Comparison of ENCODE assay signal across 25 mouse cellular contexts in the genomic region with DNA sequence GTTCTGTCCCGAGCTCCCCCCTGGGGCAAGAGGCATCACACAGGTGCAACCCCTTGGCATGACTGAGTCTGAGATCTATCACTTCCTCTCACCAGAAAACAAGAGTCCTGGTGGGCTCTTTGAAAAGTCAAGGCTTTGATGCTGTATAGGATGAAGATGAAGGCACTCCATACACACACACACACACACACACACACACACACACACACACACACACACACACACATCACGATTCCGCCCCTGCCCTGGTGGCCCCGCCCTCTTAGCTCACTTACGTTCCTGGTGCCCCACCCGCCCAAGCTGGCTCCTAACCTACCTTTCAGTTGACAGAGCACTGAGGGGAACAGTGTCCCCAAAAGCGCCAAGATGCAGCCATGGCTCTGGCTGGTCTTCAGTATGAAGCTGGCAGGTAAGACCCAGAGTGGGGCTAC. TPM values are rescaled to one million over a fixed set of nuclear protein-coding genes. Genes with fewer than 3 reads are reported as not detected.
DNase-seq lines count a peak whose midpoint lies in the region; ATAC-seq lines count a peak whose summit lies in the region.
"Had no signal": no experiment of that assay in that cellular context is flagged by ENCODE, and none has a peak within 500 bp of the region (broad histone marks: within the 10 kb centered on the region; RNA-seq: fewer than 3 reads in every experiment).

A gene (plus strand): TSS at position 298 of the 431 bp plus-strand sequence.

- no peaks in the 10 kb centered on the region for H3K27me3 ChIP-seq in midbrain, embryonic 13.5 days
- H3K27me3 ChIP-seq: hindbrain, embryonic 12.5 days; intestine, embryonic 15.5 days; limb, embryonic 12.5 days; neural tube, embryonic 12.5 days had no signal

- ATAC-seq in midbrain, embryonic 13.5 days, result no peak
- ATAC-seq: forebrain, embryonic 14.5 days; intestine, embryonic 15.5 days; lung, postnatal 0 days had no signal

- H3K27ac ChIP-seq in midbrain, embryonic 13.5 days, result no peak within 1 kb of the TSS
- H3K27ac ChIP-seq: hindbrain, embryonic 12.5 days; intestine, embryonic 15.5 days; left cerebral cortex, adult 2 months; limb, embryonic 12.5 days; liver, embryonic 14.5 days; neural tube, embryonic 12.5 days had no signal

- DNase-seq in heart, adult 11 months, result peak; percentile 81
- DNase-seq in heart, postnatal 4 days, result no peak
- DNase-seq in CD4-positive, CD25-positive, alpha-beta regulatory T cell, adult 2 months (ENCODE audit: low read depth, low spot score), result peak; percentile 78
- DNase-seq in induced T-regulatory cell, adult 2 months (ENCODE audit: low read depth), result peak; percentile 56
- DNase-seq in thymus, postnatal 0 days (ENCODE audit: low spot score), result peak; percentile 95
- DNase-seq in right cerebral cortex, postnatal 36 days (ENCODE audit: low spot score in 2 of 2), result no peak
- DNase-seq in left cerebral cortex, postnatal 14 days (ENCODE audit: low spot score in 2 of 2), result no peak
- DNase-seq: cerebellum, adult 11 months; cerebellum, postnatal 14 days; embryo, embryonic 11 days; right cerebral cortex, postnatal 25 days had no signal

- intact Hi-C loops in left cerebral cortex, postnatal 14 days (cut with DNase I), result no loop called here

- H3K4me1 ChIP-seq in midbrain, embryonic 13.5 days (replicated peaks), result no peaks in the 10 kb centered on the region
- H3K4me1 ChIP-seq: hindbrain, embryonic 12.5 days; intestine, embryonic 15.5 days; limb, embryonic 12.5 days; neural tube, embryonic 12.5 days had no signal

- no peak within 1 kb of the TSS for H3K4me2 ChIP-seq in midbrain, embryonic 13.5 days (replicated peaks)
- H3K4me2 ChIP-seq: hindbrain, embryonic 12.5 days; intestine, embryonic 15.5 days; limb, embryonic 12.5 days; neural tube, embryonic 12.5 days had no signal

- 88% methylated on average over 7 of the region's 7 CpGs for WGBS in midbrain, embryonic 13.5 days

- H3K4me3 ChIP-seq in midbrain, embryonic 13.5 days (replicated peaks), result no peak within 1 kb of the TSS
- H3K4me3 ChIP-seq: erythroblast, embryonic 14.5 days; hindbrain, embryonic 12.5 days; intestine, embryonic 15.5 days; left cerebral cortex, adult 2 months; limb, embryonic 12.5 days; neural tube, embryonic 12.5 days had no signal

- H3K9ac ChIP-seq in midbrain, embryonic 13.5 days (replicated peaks), result no peak within 1 kb of the TSS
- H3K9ac ChIP-seq: hindbrain, embryonic 12.5 days; intestine, embryonic 15.5 days; limb, embryonic 12.5 days; liver, embryonic 14.5 days; neural tube, embryonic 12.5 days had no signal

- no peaks in the 10 kb centered on the region for H3K9me3 ChIP-seq in midbrain, embryonic 13.5 days
- H3K9me3 ChIP-seq: hindbrain, embryonic 12.5 days; intestine, embryonic 15.5 days; limb, embryonic 12.5 days; neural tube, embryonic 12.5 days had no signal

- no peaks in the 10 kb centered on the region for H3K36me3 ChIP-seq in midbrain, embryonic 13.5 days
- H3K36me3 ChIP-seq: hindbrain, embryonic 12.5 days; intestine, embryonic 15.5 days; limb, embryonic 12.5 days; neural tube, embryonic 12.5 days had no signal

RNA-seq across cellular contexts. Expression of the gene that starts here (rescaled TPM):
- total RNA-seq in heart, postnatal 4 days (2021), result under 1 TPM; 0.23 to 0.31 TPM
- polyA plus RNA-seq in thymus, postnatal 0 days (2015; fragmentation: Nextera tagmentation; extraction: Ambion mirVana), result 1,203 and 1,244 TPM in 2 replicates
- not detected in 2 replicates for polyA plus RNA-seq in midbrain, embryonic 13.5 days (2015; fragmentation: Nextera tagmentation; extraction: Ambion mirVana)
- total RNA-seq in left cerebral cortex, postnatal 14 days (2021), result not detected
- total RNA-seq: ES-E14; layer of hippocampus, adult 18-20 months; left cerebral cortex, adult 2 months; megakaryocyte-erythroid progenitor cell, adult 5-6 weeks had no signal
- polyA plus RNA-seq: brain, embryonic 14.5 days; erythroblast, embryonic 14.5 days; forebrain, embryonic 14.5 days; hindbrain, embryonic 12.5 days; intestine, embryonic 15.5 days; limb, embryonic 12.5 days; liver, embryonic 14.5 days; neural tube, embryonic 12.5 days had no signal

Comparison
In these comparisons a context has a peak if more than half of its experiments do, and no peak if none do; other contexts are left out.
1. RNA of the gene that starts here (polyA plus RNA-seq): 1,203 to 1,244 TPM in thymus, postnatal 0 days; not detected in midbrain, embryonic 13.5 days; every median in the first group is over 1,000 times any median in the second.
2. DNase-seq: peak in heart, adult 11 months (single experiment), CD4-positive, CD25-positive, alpha-beta regulatory T cell, adult 2 months (single experiment), induced T-regulatory cell, adult 2 months (single experiment) and thymus, postnatal 0 days (single experiment); none in heart, postnatal 4 days (single experiment), right cerebral cortex, postnatal 36 days (0 of 2) and left cerebral cortex, postnatal 14 days (0 of 2).